Mouse (Mus musculus): ENCODE measurements at regions not wholly inside any gene's neighbourhood (a gene's known extent, or its start where the extent isn't known, plus 50 kb on each side); places are given as distances from the start of the nearest gene placed in this dataset.

GRCm38 (mm10) chr10:92246785-92247448 is 475.3 kb downstream of the Nedd1 start:
- TF ChIP-seq CTCF (IDR thresholded peaks at IDR 0.05; ENCODE audit: borderline replicate concordance, insufficient read depth, low read depth, low read length), result no peak
- TF ChIP-seq POLR2A (IDR thresholded peaks at IDR 0.05; ENCODE audit: borderline replicate concordance, insufficient read depth, low read length), result no peak
